Mouse (Mus musculus) lung, postnatal 10 days (tissue): ENCODE results near the gene Abca4.
"Not testable (repeated sequence)": the region's sequence is repeated elsewhere in the genome, so short reads cannot be mapped to it uniquely, and the experiment has no call there.

Experiments used
- DNase-seq: peaks from one replicate; pipeline ENCODE4 v3.0.0; 2021

The Abca4 gene

DNA sequence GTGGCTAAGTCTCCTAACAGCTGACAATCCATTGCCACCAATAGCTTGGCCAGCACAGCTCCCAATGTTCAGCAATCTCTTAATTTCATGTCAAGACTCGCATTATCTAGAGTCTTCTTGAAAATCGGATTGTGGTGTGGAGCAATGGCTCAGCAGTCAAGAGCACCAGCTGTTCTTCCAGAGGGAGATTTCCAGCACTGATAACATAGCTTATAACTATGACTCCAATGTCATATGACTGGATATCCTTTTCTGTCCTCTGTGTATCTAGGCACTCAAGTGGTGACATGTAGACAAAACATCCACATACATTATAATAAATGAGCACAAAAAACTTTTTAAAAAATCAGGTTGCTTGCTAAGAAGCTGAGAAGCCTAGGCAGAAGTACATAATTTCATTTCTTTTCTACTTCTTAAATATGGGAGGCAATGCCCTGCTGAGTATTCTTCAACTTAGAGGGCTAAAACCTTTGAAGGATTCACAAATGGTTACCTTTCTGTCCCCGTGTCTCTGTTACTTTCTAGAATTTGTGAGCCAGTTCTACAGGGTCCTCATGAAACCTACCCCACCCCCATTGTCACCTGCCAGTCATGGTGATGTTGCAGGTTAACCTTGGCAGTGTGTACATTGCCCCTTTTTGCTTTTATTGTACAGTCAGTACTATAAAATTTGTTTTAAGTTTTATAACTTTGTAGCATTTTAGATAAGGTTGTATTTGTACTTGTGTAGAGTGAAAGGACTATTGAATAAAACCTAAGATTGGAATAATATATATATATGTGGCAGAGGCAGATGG, 177.2 kb downstream of the Abca4 start:
- DNase-seq: no peak

- not testable (repeated sequence) for DNase-seq
These were observed 182.7 kb downstream of the Abca4 start for GRCm38 (mm10) chr3:122226972-122227371.
